Mouse (Mus musculus) heart, postnatal 36 days (tissue): Measurements from ENCODE around the gene Mrpl37. TPM values are rescaled to one million over a fixed set of nuclear protein-coding genes. Genes with fewer than 3 reads are reported as not detected.

Source experiments
- DNase-seq, 2 experiments: peaks; one replicate each; pipeline ENCODE4 v3.0.0; 2021 to 2022
- intact Hi-C: fragments of 180-260 bp; cut with DNase I; formaldehyde crosslinking; loops from one replicate; pipeline ENCODE4 v1.15.1; 2025
- total RNA-seq, 2 experiments: library from RNA; stranded (reverse); gene quantifications; 2 replicates each; pipeline ENCODE4 v1.2.3; 2021

Mrpl37 gene
- total RNA-seq, 2 experiments from 2014 or later, result 102 to 110 TPM

- intact Hi-C loops, result no loop called here
- DNase-seq, result no peak
Observed at GRCm38 (mm10) chr4:107021464-107021863, 45.2 kb downstream of the Mrpl37 start.

GRCm38 (mm10) chr4:107020287-107021000 is 46.2 kb downstream of the Mrpl37 start:
- DNase-seq, result no peak
- intact Hi-C loops, result no loop called here

GRCm38 (mm10) chr4:107019027-107019426 is 47.6 kb downstream of the Mrpl37 start:
- peak; percentile 24 to 37 for DNase-seq
- intact Hi-C loops, result no loop called here

GRCm38 (mm10) chr4:107018521-107018920 is 48.1 kb downstream of the Mrpl37 start:
- intact Hi-C loops, result no loop called here
- DNase-seq, result peak; percentile 34 to 37

GRCm38 (mm10) chr4:107017257-107017656 is 49.4 kb downstream of the Mrpl37 start:
- no peak for DNase-seq

GRCm38 (mm10) chr4:107015971-107016511 is 50.6 kb downstream of the Mrpl37 start:
- DNase-seq, result peak in 1 of 2 experiments; percentile 20
- intact Hi-C loops, result no loop called here

More at GRCm38 (mm10) chr4:107017257-107017656, 49.4 kb downstream of the Mrpl37 start:
- intact Hi-C loops, result no loop called here

GRCm38 (mm10) chr4:107013817-107014260 is 52.8 kb downstream of the Mrpl37 start:
- DNase-seq, result no peak
- intact Hi-C loops, result no loop called here

- intact Hi-C loops, result no loop called here
- peak; percentile 53 to 66 for DNase-seq
Observed at GRCm38 (mm10) chr4:107013119-107013816, 53.4 kb downstream of the Mrpl37 start.

GRCm38 (mm10) chr4:107012574-107012973 is 54.1 kb downstream of the Mrpl37 start:
- intact Hi-C loops, result no loop called here

GRCm38 (mm10) chr4:107012005-107012478 is 54.6 kb downstream of the Mrpl37 start:
- no peak for DNase-seq
- intact Hi-C loops, result no loop called here

More at GRCm38 (mm10) chr4:107012574-107012973, 54.1 kb downstream of the Mrpl37 start:
- peak; percentile 41 to 46 for DNase-seq

- DNase-seq, result no peak
- intact Hi-C loops, result no loop called here
Observed at GRCm38 (mm10) chr4:107011325-107012004, 55.2 kb downstream of the Mrpl37 start.

- intact Hi-C loops, result no loop called here
- DNase-seq, result no peak
Observed at GRCm38 (mm10) chr4:107009548-107009947, 57.1 kb downstream of the Mrpl37 start.

- intact Hi-C loops, result no loop called here
Observed at GRCm38 (mm10) chr4:107008161-107008560, 58.5 kb downstream of the Mrpl37 start.

GRCm38 (mm10) chr4:107007359-107007758 is 59.3 kb downstream of the Mrpl37 start:
- intact Hi-C loops, result no loop called here
- DNase-seq, result no peak

More at GRCm38 (mm10) chr4:107008161-107008560, 58.5 kb downstream of the Mrpl37 start:
- DNase-seq, result no peak

- no peak for DNase-seq
Observed at GRCm38 (mm10) chr4:107006807-107007206, 59.9 kb downstream of the Mrpl37 start.

GRCm38 (mm10) chr4:107006229-107006628 is 60.4 kb downstream of the Mrpl37 start:
- intact Hi-C loops, result no loop called here
- DNase-seq, result no peak

More at GRCm38 (mm10) chr4:107006807-107007206, 59.9 kb downstream of the Mrpl37 start:
- intact Hi-C loops, result no loop called here

Other genes starting within 250 kb of the Mrpl37 start
- gene Ssbp3, start 156.2 kb downstream of the Mrpl37 start, total RNA-seq, result 10 to 100 TPM; 38.7 to 39.4 TPM
- gene Cyb5rl, start 120 bp upstream of the Mrpl37 start, total RNA-seq, result 10 to 100 TPM; 19.3 to 21.4 TPM
- gene Cdcp2, start 30.0 kb upstream of the Mrpl37 start, total RNA-seq, result not detected
- 100 to 1,000 TPM; 150 to 151 TPM for gene Tmem59, start 111.5 kb upstream of the Mrpl37 start, total RNA-seq
- gene Tceanc2, start 112.2 kb upstream of the Mrpl37 start, total RNA-seq, result 10 to 100 TPM; 11.5 to 18.3 TPM
- gene Ldlrad1, start 142.3 kb upstream of the Mrpl37 start, total RNA-seq, result not detected
- gene Lrrc42, start 186.7 kb upstream of the Mrpl37 start, total RNA-seq, result 10 to 100 TPM; 12.5 to 13.5 TPM
- 10 to 100 TPM; 13.3 to 13.8 TPM for gene Hspb11, start 186.7 kb upstream of the Mrpl37 start, total RNA-seq
- not detected for gene Dio1, start 240.3 kb upstream of the Mrpl37 start, total RNA-seq
- 10 to 100 TPM; 21.2 to 22.7 TPM for gene Yipf1, start 247.5 kb upstream of the Mrpl37 start, total RNA-seq